In the genomic region with DNA sequence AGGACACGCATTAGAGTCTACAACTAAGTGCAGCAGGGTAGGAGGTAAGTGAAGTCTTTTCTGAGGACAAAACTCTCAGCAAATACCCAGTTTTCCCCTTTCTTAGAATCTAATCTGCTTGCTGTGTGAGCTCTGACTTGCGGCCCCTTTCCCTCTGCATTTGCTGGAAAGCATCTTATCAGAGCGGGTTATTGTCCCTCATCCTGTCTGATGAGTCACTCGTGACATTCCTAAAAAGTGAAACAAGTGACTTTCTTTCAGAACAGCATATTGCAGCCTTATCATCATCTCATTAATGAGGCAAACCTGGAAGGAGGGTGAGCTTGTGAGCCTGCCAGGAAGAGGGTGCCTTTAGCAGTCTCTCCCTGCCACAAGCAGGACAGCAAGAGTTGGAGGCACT, we compare ENCODE assay signal across 20 mouse cellular contexts.
DNase-seq lines count a peak whose midpoint lies in the region; ATAC-seq and TF ChIP-seq lines count a peak whose summit lies in the region.
"Had no signal": no experiment of that assay in that cellular context is flagged by ENCODE, and none has a peak within 500 bp of the region (broad histone marks: within the 10 kb centered on the region; RNA-seq: fewer than 3 reads in every experiment).

No protein-coding gene starts in this region.

- H3K36me3 ChIP-seq in heart, embryonic 16.5 days (ENCODE audit: control insufficient read depth, insufficient read depth), result peaks cover 33% of the 10 kb centered on the region
- peaks cover 30% of the 10 kb centered on the region for H3K36me3 ChIP-seq in intestine, postnatal 0 days (ENCODE audit: control insufficient read depth, insufficient read depth)
- peaks cover 20% of the 10 kb centered on the region; the same call in 1 of the 2 replicates for H3K36me3 ChIP-seq in midbrain, postnatal 0 days (ENCODE audit: insufficient read depth, low read length)

- H3K27ac ChIP-seq in heart, embryonic 16.5 days (ENCODE audit: low read length), result peak overlapping the region; percentile 63
- peak overlapping the region; percentile 58 for H3K27ac ChIP-seq in intestine, postnatal 0 days (ENCODE audit: low read depth, low read length)
- no peak overlapping the region for H3K27ac ChIP-seq in midbrain, postnatal 0 days (ENCODE audit: low read depth, low read length)
- H3K27ac ChIP-seq: hindbrain, embryonic 13.5 days; liver, embryonic 15.5 days; midbrain, embryonic 13.5 days had no signal

- no peaks in the 10 kb centered on the region; the same call in 1 of the 2 replicates for H3K9me3 ChIP-seq in heart, embryonic 16.5 days (replicated peaks; ENCODE audit: control insufficient read depth, low read length)
- H3K9me3 ChIP-seq in intestine, postnatal 0 days (ENCODE audit: control insufficient read depth), result no peaks in the 10 kb centered on the region
- no peaks in the 10 kb centered on the region for H3K9me3 ChIP-seq in midbrain, postnatal 0 days (ENCODE audit: low read length)
- H3K9me3 ChIP-seq: forebrain, embryonic 15.5 days; hindbrain, embryonic 13.5 days; limb, embryonic 15.5 days; liver, embryonic 15.5 days; midbrain, embryonic 13.5 days had no signal

- H3K4me1 ChIP-seq in heart, embryonic 16.5 days (ENCODE audit: control insufficient read depth, insufficient read depth, low read length), result peaks cover 30% of the 10 kb centered on the region
- H3K4me1 ChIP-seq in intestine, postnatal 0 days (replicated peaks; ENCODE audit: control insufficient read depth, insufficient read depth, low read length), result no peaks in the 10 kb centered on the region; the same call in 1 of the 2 replicates
- no peaks in the 10 kb centered on the region; the same call in 1 of the 2 replicates for H3K4me1 ChIP-seq in midbrain, postnatal 0 days (ENCODE audit: insufficient read depth, low read length)

- no peaks in the 10 kb centered on the region for H3K27me3 ChIP-seq in heart, embryonic 16.5 days (ENCODE audit: control insufficient read depth, insufficient read depth, low read length)
- no peaks in the 10 kb centered on the region for H3K27me3 ChIP-seq in intestine, postnatal 0 days (replicated peaks; ENCODE audit: control insufficient read depth, insufficient read depth, low read length)
- no peaks in the 10 kb centered on the region for H3K27me3 ChIP-seq in midbrain, postnatal 0 days (ENCODE audit: insufficient read depth, low read length)
- H3K27me3 ChIP-seq: forebrain, embryonic 15.5 days; hindbrain, embryonic 13.5 days; limb, embryonic 15.5 days; liver, embryonic 15.5 days; midbrain, embryonic 13.5 days had no signal

- no peak overlapping the region for H3K4me2 ChIP-seq in heart, embryonic 16.5 days (ENCODE audit: low read depth, low read length)
- no peak overlapping the region for H3K4me2 ChIP-seq in intestine, postnatal 0 days (replicated peaks; ENCODE audit: low read depth)
- no peak overlapping the region for H3K4me2 ChIP-seq in midbrain, postnatal 0 days (ENCODE audit: low read depth, low read length, poor library complexity, severe bottlenecking)
- H3K4me2 ChIP-seq: forebrain, embryonic 15.5 days; heart, embryonic 11.5 days; hindbrain, embryonic 13.5 days; limb, embryonic 15.5 days; liver, embryonic 15.5 days; midbrain, embryonic 13.5 days had no signal

- TF ChIP-seq CTCF in intestine, postnatal 0 days (IDR thresholded peaks at IDR 0.05; ENCODE audit: low read depth), result no peak
- no peak for TF ChIP-seq CTCF in midbrain, postnatal 0 days (IDR thresholded peaks at IDR 0.05)

- DNase-seq in adrenal gland, postnatal 36 days, result peak; percentile 11 to 25
- no peak for DNase-seq in adrenal gland, postnatal 25 days
- no peak for DNase-seq in heart, postnatal 25 days (ENCODE audit: low spot score)
- DNase-seq in 416B (ENCODE audit: low read depth), result peak; percentile 45
- no peak for DNase-seq in midbrain, postnatal 0 days (ENCODE audit: low spot score)
- DNase-seq: cerebellum, adult 2 months; cerebellum, postnatal 36 days; gastrocnemius, postnatal 25 days; layer of hippocampus, postnatal 36 days; spleen, adult 18-20 months; thymus, postnatal 25 days had no signal

- intact Hi-C loops in heart, postnatal 25 days (cut with DNase I), result loop anchor here (5.0 kb wide), 1 partner anchor 78 kb away; no protein-coding TSS in a partner anchor

- H3K4me3 ChIP-seq in heart, embryonic 16.5 days (ENCODE audit: low read length), result no peak overlapping the region
- H3K4me3 ChIP-seq in intestine, postnatal 0 days (ENCODE audit: low read depth, low read length), result no peak overlapping the region
- no peak overlapping the region for H3K4me3 ChIP-seq in midbrain, postnatal 0 days (ENCODE audit: low read depth, low read length)
- H3K4me3 ChIP-seq: forebrain, embryonic 15.5 days; hindbrain, embryonic 13.5 days; limb, embryonic 15.5 days; liver, embryonic 15.5 days; midbrain, embryonic 13.5 days had no signal

- no peak for ATAC-seq in heart, embryonic 16.5 days (replicated peaks; ENCODE audit: extremely low read depth, insufficient read depth, low FRiP score)
- ATAC-seq in intestine, postnatal 0 days, result no peak
- no peak for ATAC-seq in inflammation-experienced regulatory T-cells, adult 6 months
- no peak for ATAC-seq in midbrain, postnatal 0 days (ENCODE audit: low FRiP score)
- ATAC-seq: forebrain, embryonic 15.5 days; midbrain, embryonic 13.5 days had no signal

- H3K9ac ChIP-seq in heart, embryonic 16.5 days (ENCODE audit: low read length), result no peak overlapping the region
- H3K9ac ChIP-seq in intestine, postnatal 0 days (ENCODE audit: low read depth, low read length), result no peak overlapping the region
- no peak overlapping the region for H3K9ac ChIP-seq in midbrain, postnatal 0 days (replicated peaks; ENCODE audit: low read length, poor library complexity, severe bottlenecking)
- H3K9ac ChIP-seq: forebrain, embryonic 15.5 days; hindbrain, embryonic 13.5 days; limb, embryonic 15.5 days; liver, embryonic 15.5 days; midbrain, embryonic 13.5 days had no signal

- WGBS in heart, embryonic 16.5 days, result 44% methylated on average over 4 of the region's 4 CpGs
- 57% methylated on average over 4 of the region's 4 CpGs for WGBS in intestine, postnatal 0 days
- 85% methylated on average over 4 of the region's 4 CpGs for WGBS in midbrain, postnatal 0 days

Comparison
In these comparisons a context has a peak if more than half of its experiments do, and no peak if none do; other contexts are left out.
1. DNase-seq: peak in adrenal gland, postnatal 36 days (2 of 2) and 416B (single experiment); none in adrenal gland, postnatal 25 days (single experiment), heart, postnatal 25 days (single experiment) and midbrain, postnatal 0 days (single experiment).